Mouse (Mus musculus): Measurements from ENCODE around the gene Myog.

Myog gene

DNA sequence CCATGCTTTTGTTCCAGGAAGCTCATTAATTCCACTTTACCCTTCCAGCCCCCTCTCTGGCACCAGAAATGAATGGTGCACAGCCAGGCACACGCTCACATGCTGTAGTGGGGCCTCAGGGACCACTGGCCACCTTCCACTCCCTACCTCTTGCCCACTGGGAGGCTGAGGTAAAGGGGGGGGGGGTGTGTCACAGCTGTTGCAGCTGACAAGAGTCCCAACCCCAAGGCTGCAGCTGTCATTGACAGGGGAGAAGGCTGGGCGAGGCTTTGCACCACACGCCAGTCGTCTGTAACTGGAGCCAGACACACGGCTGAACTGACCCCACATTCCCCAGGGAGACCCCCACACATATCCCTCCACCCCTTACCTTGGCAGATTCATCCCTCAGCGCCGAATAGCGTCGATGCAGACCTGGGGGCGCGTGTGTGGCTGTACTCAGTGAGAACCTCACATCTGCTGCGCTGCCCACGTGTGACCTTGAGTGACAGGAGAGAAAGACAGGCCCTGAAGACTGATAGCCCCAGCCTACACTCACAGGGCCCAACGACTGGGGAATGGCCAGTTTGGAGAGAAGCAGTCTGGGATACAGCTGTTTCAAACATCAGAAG lies 31.0 kb downstream of the Myog start:
- no peak for DNase-seq (ENCODE audit: low spot score in 2 of 2)

DNA sequence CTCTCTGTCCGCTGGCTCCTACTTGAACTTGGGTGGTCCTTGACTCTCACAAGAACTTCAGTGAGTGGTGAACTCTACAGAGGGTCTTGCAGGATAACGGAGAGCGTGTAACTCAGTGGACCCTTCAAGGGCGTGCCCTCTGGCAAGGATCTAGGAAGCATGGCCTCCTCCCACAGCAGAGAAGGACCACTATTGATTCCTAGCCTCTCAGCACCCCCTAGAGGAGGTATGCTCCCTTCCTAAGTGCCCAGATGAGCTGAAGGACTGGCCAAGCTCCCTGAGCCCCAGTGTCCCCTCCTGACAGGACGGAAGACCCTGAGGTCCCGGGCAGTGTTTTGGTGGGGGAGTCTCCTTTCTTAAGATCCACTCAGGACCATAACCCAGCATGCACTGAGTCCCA lies 32.8 kb downstream of the Myog start:
- DNase-seq (ENCODE audit: low spot score in 2 of 2) = no peak

GRCm38 (mm10) chr1:134326841-134327346 lies 37.1 kb downstream of the Myog start:
- DNase-seq (ENCODE audit: low spot score in 2 of 2) = no peak

GRCm38 (mm10) chr1:134331879-134332635 lies 42.3 kb downstream of the Myog start:
- peak; percentile 26 to 55 for DNase-seq (ENCODE audit: low spot score in 2 of 2)

DNA sequence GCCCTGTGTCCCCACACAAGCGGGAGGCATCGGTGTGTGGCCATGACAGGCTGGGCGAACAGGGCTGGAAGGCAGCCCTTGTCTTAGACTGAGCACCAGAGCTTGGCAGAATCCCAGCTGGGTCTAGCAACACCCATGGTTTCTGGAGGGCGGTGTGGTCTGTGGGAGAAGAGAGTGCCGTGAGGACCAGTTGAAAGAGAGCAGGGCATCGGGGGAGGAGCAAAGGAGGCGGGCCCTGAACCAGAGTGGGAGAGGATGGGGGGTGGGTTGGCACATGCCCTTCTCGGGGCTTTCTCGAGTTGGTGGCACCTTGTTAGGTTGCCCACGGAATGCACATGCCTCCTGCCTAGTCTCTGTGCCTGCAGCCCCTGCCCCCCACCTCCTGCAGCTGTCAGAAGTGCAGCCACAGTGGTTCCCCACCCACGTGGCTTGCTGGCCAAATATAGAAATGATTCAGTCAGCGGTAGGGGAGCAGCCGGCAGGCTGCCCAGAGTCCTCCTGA lies 43.0 kb downstream of the Myog start, which contains the start of gene Ppfia4:
Gene Ppfia4 (minus strand): TSS at position 159 of the 502 bp plus-strand sequence.
- peak; percentile 25 to 28 for DNase-seq (ENCODE audit: low spot score in 2 of 2)

DNA sequence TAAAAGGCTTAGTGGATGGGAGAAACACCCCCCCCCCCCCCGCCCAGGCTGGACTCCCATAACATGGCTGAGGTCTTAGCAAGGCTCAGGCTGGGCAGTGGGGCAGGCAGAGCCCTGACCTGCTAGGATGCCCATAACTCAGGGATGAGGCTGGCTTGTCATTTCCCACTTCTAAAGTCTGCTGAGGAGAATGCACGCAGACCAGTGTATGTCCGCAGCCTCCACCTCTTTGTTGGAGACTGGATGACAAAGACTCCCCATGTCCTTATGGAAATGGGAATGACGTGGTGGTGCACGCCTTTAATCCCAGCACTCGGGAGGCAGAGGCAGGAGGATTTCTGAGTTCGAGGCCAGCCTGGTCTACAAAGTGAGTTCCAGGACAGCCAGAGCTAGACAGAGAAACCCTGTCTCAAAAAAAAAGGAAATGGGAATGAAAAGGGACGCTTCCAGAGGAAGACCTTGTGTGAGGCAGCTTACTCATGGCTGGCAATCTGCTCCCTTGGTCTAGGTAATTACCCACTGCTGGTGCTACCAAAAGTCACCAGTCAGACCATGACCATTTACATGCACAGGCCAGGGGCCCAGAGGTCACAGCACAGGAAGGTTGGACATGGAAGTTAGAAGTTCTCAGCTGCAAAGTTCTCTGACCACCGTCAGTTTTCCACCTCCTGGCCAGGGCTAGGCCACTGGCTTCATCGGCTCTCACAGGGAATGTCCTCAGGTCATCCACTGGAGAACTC lies 43.8 kb downstream of the Myog start:
- no peak for DNase-seq (ENCODE audit: low spot score in 2 of 2)

DNA sequence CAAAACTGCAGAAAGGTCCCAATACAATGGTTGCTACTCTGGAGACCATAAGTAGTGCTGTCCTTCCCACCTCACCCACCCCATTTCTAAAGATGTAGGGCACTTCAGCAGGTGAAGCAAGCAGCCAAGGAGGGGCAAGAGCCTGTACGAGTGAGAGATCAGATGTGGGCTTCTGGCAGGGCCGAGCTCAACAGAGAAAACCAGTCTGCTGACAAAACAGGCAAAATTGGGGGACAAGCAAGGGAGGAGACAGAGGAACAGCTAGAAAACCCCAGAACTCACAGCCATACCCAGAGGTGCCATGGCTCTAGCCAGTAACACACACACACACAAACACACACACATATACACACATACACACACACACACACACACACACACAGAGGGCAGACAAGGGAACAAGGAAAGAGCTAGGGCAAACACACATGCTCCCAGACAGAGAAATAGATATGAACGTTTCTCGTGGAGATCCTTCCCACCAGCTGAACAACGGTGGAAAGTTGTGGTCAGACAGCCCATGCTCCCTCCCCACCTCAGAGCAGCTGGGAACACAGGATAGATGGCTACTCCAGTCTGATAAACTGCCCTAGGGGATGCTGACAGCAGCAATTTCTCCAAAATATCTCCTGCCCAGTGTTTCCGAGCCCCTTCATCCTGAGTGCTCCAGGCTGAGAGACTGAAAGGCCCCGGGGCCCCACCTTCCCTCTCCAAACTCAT lies 44.5 kb downstream of the Myog start:
- no peak for DNase-seq (ENCODE audit: low spot score in 2 of 2)

DNA sequence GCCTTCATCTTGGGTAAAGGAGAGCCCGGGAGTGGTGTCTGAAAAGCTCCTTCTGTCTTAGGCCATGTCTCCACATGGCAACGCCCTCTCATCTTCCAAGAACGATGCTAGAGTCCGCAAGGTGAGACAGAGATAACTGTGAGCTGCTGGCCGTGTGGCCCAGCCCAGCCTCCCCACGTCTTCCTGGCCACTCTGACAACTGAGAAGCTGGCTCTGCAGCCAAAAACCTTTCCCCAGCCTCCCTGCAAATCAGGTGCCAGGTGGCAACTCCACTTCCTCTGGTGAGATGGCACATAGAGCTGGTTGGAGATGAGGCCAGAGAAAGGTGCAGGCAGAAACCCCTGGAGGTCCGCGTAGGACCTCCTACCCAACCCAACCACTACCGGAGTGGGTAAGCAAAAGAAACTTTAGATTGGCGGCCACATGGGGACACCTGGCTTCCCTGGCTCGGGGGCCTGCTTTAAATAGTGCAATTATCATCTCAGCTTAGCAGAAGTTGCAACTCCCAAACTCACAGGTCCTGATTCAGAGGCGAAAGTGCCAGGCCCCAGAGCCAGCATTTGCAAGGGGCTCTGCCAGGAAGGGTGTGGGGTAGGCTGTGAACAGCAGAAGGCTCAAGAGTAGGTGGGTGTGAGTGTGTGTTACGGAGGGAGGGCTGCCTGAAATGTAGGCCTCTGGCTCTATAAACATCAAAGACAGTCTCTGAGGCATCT lies 45.6 kb downstream of the Myog start:
- DNase-seq (ENCODE audit: low spot score in 2 of 2) = no peak

DNA sequence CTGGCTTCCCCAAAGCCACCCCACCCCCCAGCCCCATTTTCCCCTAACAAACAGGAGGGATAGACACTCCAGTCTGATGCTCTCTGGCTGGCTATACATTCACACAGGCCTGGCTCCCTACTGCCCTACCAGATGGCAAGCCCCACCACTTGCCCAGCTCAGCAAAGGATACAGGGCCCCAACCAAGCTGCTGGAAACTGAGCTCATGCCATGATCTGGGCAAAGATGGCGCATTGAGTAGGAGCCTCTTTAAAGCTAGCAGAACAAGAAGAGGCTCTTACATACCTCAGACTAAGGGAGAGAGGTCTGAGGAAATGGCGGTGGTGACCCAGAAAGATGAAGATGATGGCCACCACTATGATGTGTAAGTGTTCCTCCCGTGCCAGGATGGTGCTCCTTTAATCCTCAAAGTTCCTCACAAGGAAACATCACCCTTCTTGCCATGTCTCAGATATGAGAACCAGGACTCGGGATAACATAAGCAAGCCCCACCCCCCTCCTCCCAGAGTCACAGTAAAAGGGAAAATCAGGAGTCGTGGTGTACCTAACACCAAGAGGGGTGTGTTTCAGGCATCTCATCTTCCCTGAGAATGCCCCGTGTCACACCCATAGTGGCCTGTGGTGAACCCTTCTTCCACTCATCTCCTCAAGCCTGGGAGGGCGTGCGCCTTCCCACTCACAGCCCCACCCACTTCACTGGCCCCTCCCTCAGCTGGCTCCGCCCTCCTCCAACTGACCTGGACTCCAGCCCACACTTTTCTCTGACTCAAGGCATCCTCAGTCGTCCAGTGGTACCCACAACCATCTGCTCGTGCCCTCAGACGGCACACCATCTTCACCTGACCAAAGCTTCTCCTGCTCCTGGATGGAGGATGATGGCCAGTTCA lies 46.4 kb downstream of the Myog start:
- no peak for DNase-seq (ENCODE audit: low spot score in 2 of 2)

DNA sequence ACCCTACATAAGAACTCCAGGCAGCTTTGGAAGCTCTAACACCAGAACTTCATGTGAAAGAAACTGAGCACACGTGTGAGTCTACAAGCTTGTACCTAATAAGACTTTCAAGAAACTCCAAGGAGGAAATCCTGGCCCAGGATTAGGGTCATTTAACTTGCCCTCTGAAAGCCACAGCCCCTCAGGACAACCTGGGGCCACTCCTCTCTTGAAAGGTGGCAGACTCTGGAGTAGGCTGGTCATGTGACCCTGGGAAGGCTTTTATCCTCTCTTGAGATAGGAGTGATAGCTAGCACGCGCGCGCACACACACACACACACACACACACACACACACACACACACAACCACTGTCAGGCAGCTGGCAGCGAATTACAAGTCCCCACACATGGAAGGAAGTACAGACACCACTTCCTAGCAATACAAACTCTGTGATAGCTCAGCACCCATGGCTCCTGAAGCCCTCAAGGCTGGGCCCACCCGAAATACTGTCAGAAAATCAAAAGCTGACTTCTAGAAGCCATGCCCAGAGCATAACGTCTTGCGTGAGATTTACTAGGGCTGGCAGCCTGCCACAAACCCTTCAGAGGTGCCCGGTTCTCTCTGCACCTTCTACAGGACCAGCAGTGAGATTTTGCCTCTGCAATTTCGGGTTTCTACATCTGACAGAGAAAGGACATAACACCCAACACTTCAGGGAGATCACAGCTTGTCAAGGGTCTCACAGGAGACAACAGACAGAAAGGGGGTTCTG lies 47.3 kb downstream of the Myog start:
- DNase-seq (ENCODE audit: low spot score in 2 of 2) = no peak

DNA sequence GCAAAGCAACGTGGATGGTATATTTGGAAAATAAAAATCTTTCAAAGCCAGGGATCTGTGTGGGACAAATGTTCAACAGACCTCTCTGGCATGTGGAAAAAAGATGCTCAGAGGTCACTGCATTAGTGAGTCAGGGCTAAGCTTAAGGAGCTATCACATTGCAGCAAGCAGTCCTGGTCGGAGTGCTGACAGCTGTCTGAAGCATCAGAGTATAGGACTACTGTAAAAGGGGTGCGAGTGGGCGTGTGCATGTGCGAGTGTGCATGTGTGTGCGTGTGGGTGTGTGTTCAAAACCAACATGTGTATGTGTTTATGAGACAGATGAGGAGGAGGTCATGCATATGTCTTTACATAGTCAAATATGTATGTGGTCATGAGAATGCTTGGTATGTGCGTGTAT lies 49.4 kb downstream of the Myog start:
- no peak for DNase-seq (ENCODE audit: low spot score in 2 of 2)

- DNase-seq (ENCODE audit: low spot score in 2 of 2) = no peak
These were observed 50.2 kb downstream of the Myog start for GRCm38 (mm10) chr1:134339757-134340619.

- no peak for DNase-seq (ENCODE audit: low spot score in 2 of 2)
These were observed 52.0 kb downstream of the Myog start for GRCm38 (mm10) chr1:134341641-134342277.
